Mouse (Mus musculus) megakaryocyte progenitor cell, adult 5-6 weeks (primary cell): ENCODE measurements around the gene Arhgef7. TPM values are rescaled to one million over a fixed set of nuclear protein-coding genes. Genes with fewer than 3 reads are reported as not detected.
"Not testable (repeated sequence)": the region's sequence is repeated elsewhere in the genome, so short reads cannot be mapped to it uniquely, and the experiment has no call there.

Experiments used
- ATAC-seq: replicated peaks from 2 replicates; pipeline ENCODE4 v1.8.0; 2016; ENCODE audit warnings: mild to moderate bottlenecking, moderate TSS enrichment, inconsistent platforms; ENCODE audit not compliant: poor library complexity
- total RNA-seq, 2 experiments: library from RNA; stranded (forward) in 1 of 2; stranded (reverse) in 1 of 2; fragments of 157-497, 149-512 nt in 1 of 2; fragments of 200-1000 nt in 1 of 2; gene quantifications; 2 replicates each; pipeline versions ENCODE4 v1.2.3 to v1.2.4; 2015 to 2017

Gene Arhgef7
- total RNA-seq, 2 experiments from 2014 or later = 20.4 to 32.3 TPM

DNA sequence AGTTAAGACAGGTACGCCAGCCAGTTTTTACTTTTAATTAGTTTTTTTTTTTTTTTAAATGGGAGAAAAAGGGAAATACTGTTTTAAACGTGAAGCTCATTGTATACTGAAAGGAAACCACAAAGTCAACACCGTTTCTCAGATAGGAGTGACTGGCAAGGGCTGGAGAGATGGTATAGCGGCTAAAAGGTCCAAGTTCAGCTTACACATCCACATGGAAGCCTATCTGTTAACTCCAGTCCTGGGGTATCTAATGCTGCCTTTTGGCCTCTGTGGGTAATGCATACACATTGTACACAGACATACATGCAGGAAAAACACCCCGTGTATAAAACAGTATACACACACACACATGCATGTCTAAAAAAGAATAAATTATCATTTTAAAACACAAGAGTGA lies 104.4 kb downstream of the Arhgef7 start:
- ATAC-seq = 0 out of 2 replicates have a peak, but pooled peaks have one; percentile 34

DNA sequence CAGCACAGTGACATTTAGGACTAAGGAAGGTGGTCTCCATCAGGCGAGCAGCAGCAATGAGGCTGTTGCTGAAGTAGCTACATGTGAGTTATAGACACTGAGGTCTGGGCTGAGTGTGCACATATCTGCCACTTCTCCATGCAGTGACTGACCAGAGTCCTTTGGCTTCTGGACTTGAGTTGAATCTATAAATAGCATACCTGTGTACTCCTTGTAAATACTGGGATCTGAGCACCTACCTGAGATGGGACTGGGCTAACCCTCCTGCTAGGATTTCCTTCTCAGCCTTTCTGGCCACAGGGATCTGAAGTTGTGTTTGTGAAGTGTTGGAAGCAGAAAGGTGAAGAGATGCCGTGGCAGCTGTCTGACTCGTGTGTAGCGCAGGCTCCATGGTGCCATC lies 105.6 kb downstream of the Arhgef7 start:
- ATAC-seq = no peak

DNA sequence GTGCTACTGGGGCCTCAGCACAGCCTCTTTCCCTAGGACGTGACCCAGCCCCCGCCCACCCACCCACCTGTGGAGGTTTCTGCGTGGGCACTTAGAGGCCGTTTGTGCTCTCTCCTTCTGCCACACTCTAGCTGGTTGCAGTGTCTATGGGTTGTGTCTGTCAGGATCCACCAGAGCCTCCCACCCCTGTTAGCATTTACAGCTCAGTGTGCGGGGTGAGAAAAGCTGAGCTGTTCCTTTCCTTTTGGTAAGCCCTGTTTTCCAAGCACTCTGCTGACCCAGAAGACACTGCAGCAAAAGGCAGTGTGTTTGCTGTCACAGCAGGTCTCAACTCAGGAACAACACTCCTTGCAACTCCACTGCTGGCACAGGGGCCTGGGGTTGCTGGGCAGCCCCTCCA lies 106.7 kb downstream of the Arhgef7 start:
- ATAC-seq = no peak

DNA sequence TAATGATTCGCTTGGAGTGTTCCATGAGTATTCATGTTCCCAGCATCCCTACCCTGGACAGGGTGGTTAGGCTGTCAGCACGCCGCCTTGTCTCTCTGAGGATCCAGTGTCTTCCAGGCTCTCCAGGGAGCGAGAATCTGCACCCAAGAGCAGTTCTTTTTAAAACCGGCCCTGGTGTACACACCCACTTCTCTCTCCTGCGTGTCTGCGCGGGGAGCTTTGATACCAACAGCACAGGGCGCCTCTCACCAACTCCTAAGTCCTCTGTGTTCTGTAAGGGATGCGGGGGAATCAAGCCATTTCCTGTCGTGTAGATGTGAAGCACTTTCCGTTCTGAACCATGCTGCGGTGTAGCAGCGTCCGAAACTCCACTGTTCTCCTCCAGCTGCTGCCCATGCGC lies 107.2 kb downstream of the Arhgef7 start:
- no peak for ATAC-seq

DNA sequence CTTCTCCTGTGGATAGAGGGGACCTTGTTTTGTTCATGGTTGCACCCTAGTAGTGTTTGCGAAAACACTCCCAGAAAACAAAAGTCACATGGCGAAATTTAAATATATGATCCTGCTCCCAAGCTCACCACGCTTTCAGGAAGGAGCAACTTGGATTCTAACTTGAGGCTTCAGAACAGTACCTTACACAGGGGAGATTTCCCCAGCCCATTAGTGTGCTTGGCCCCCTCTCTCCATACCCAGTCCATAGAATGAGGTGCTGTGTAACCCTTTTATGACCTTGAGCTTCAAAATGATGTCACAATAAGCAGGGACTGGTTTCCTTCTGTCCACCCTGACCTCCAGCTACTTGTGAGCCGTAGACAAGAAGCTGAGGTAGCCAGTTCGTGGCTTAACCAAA lies 112.7 kb downstream of the Arhgef7 start, which contains the start of gene Tex29:
Gene Tex29, plus strand, starts transcription at position 301 of the 400 bp plus-strand sequence.
- ATAC-seq = no peak

DNA sequence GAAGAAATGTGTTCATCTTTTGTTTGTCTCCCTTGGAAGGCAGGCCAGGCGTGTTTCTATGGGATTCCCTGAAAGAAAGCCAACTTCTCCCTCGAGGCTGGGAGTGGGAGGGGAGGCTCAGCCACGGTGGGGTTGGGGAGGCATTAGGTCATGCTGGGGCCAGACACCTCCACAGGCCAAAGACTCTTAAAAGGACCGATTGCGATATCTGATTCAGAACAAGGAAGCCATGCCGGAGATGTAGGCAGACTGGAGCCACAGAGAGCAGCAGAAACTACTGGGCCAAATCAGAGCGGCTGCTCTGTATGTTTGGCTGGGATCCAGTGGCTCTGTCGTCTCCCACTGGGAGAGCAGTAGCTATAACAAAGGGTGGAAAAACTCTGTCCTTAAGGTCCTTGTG lies 114.0 kb downstream of the Arhgef7 start:
- ATAC-seq = no peak

DNA sequence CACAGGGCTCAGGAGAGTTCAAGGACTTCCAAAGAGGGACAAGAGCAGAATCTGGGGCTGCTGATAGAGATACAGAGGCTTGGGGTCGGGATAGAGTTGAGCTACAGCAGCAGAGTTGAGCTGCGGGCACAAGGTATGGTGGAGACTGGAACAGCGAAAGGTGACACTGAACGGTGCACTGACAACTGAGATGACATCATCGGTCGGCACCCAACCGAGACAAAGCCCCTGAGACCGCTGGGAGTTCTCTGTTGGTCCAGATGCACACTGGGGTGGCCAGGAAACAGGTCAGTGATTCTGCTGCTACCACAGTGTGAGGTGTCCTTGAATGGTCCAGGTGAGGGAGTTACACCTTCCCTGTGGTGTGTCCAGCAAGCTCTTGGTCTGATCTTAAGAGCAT lies 115.2 kb downstream of the Arhgef7 start:
- ATAC-seq = no peak

DNA sequence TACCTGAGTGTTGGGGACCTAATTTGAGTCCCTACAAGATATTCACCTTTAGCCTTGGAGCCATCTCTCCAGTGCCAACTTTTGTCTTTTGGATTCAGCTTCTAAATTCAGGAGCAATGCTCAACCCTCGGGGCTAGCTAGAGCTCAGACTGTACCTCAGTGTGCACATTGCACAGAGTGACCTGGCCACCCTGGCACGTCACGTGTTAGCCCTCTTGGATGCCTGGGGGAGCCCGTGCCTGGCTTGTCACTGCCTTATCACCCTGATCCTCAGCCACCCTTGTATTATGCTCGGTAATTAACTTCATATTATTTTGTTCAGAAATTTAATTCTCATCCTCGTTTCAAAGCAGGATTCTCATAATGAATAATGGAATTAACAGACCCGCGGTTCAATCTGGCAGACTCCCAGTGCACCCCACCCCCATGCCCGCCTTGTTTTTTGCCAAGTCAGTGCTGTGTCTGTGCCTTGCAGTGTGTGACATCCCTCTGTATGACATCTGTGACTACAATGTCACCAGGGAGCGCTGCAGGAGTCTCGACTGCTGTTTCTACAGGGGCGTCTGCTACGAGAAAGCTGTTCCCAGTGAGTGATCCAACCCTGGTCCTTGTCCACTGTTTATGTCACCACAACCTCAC lies 116.3 kb downstream of the Arhgef7 start:
- ATAC-seq = no peak

DNA sequence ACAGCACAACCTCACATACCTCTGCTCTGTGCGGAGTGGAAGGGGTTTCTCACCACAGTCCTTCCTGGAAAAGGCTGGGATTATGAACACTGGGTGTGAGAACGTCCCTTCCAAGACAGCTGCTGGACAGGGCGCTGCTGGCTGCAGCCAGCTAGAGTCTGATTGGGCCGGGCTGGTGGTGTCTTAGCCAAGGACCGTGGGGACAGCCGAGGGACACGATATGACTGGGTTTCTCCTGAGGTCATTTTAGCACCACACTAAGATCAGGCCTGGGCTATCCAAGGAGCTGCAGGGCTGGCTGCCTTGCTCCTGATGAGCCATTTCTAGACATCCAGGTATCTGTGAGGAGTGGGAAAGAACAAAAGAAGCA lies 116.8 kb downstream of the Arhgef7 start:
- no peak for ATAC-seq

DNA sequence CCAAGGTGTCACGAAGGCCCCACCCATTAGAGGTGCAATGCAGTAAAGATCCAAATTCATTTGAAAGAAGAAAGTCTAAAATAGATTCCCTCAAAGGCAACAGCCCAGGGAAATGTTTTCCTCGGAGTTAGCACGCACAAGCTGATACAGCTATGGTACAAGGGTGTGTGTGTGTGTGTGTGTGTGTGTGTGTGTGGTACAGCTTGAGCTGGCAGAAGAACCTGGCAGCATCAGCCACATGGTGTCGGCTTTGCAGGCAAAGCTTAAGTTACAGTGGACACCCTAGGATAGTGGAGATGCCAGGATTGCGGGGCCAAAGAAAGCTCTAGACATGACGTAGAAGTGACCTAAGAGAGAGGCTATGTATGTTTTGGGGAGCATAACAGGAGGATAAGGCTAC lies 119.3 kb downstream of the Arhgef7 start:
- no peak for ATAC-seq

DNA sequence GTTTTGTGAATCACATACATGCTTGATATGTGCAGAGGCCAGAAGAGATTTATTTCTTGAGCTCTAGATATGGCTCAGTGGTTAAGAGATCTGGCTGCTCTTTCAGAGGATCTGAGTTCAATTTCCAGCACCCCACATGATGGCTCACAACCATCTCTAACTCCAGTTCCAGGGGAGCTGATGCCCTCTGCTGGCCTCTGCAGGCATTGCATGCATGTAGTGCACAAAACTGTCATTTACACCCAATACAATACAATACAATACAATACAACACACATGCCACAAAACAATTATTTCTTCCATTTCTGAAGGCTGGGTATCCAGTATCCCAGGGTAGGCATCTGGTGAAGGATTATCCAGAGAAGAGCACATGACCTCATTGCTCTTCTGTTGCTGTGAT lies 140.3 kb downstream of the Arhgef7 start:
- no peak for ATAC-seq

DNA sequence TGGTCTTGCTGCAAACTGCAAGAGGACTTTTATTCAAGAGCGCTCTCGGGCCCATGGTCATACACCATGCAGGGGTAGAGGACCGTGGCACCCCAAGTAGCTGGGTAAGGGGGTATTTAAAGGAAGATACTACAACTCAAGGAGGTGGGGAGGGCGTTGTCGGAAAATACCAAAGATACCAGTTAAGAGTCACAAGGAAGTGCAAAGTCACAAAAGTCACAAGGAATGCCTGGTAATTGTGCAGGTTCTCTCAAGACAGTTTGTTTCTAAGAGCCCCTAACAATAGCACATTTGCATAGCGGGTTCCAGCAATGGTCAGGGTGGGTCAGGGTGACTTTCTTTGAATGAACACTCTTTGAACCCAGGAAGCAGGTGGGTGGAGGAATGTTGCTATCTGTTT lies 146.7 kb downstream of the Arhgef7 start:
- ATAC-seq = not testable (repeated sequence)

DNA sequence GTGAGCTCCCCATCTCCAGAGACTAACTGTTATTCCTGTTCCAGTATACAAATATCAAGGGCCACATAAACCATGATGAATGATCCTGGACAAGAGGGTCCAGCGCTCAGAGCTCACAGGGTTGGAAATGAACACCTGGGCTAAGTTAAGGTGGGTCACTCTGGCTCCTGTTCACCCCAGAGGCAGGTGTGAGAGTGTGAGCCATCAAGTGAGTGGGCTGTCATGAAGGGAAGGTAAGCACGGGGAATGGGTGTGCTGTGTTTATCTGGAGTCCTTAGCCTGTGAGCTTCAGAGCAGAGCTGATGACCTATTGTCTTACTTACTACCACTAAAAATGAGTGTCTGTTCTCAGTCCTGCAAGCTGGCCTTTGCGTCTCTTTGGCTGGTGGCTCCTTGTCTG lies 157.1 kb downstream of the Arhgef7 start:
- no peak for ATAC-seq

Other genes with a start within 250 kb of the Arhgef7 start
- gene Rab20, start 249.0 kb upstream of the Arhgef7 start, total RNA-seq (2015) = 1.3 and 2.2 TPM in 2 replicates
- 3.7 and 5.2 TPM in 2 replicates for gene Rab20, start 249.0 kb upstream of the Arhgef7 start, total RNA-seq (2017)
- 59.8 and 65.7 TPM in 2 replicates for gene Naxd, start 230.2 kb upstream of the Arhgef7 start, total RNA-seq (2015)
- gene Naxd, start 230.2 kb upstream of the Arhgef7 start, total RNA-seq (2017) = 70.6 and 72.5 TPM in 2 replicates
- gene Cars2, start 176.9 kb upstream of the Arhgef7 start, total RNA-seq (2015) = 27.6 and 32.8 TPM in 2 replicates
- gene Cars2, start 176.9 kb upstream of the Arhgef7 start, total RNA-seq (2017) = 39.6 and 41.2 TPM in 2 replicates
- gene Ing1, start 172.2 kb upstream of the Arhgef7 start, total RNA-seq (2015) = 30.3 and 31.5 TPM in 2 replicates
- 41.7 and 52.5 TPM in 2 replicates for gene Ing1, start 172.2 kb upstream of the Arhgef7 start, total RNA-seq (2017)
- 87.0 and 98.7 TPM in 2 replicates for gene Ankrd10, start 92.0 kb upstream of the Arhgef7 start, total RNA-seq (2015)
- gene Ankrd10, start 92.0 kb upstream of the Arhgef7 start, total RNA-seq (2017) = 63.9 and 67.6 TPM in 2 replicates
- not detected in 2 replicates for gene 1700016D06Rik, start 26.7 kb upstream of the Arhgef7 start, total RNA-seq (2015)
- gene 1700016D06Rik, start 26.7 kb upstream of the Arhgef7 start, total RNA-seq (2017) = not detected in 2 replicates
- not detected in 2 replicates for gene Tex29, start 112.8 kb downstream of the Arhgef7 start, total RNA-seq (2015)
- not detected in 2 replicates for gene Tex29, start 112.8 kb downstream of the Arhgef7 start, total RNA-seq (2017)